Mouse (Mus musculus): ENCODE data around the gene Gas1.

DNA sequence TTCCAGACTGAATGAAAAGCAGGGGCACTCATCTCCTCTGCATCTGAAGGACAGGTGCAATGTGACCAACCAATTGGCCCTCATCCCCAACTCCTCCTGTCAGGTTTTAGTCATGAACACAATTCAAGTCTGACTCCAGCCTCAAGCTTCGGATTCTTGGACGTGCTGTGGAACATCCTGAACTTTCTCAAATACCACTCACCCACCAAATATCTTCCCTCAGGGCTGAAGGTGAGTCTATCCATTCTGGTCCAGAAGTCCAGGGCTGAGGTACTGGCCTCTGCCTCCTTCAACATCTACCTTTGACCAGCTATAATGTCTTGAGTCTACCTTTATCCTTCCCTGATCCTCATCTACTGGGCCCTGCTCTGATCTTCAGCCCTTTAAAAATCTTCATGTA, 8.1 kb downstream of the Gas1 start:
- TF ChIP-seq ZNF384 (IDR thresholded peaks at IDR 0.05; ENCODE audit: low read depth, low read length) (no peak), MAFK (IDR thresholded peaks at IDR 0.05; ENCODE audit: insufficient read depth, low read depth, low read length) (no peak)
